Mouse (Mus musculus) right cerebral cortex, postnatal 4 days (tissue): Measurements from ENCODE around the gene Ice2.

Source experiments
- DNase-seq: peaks from one replicate; pipeline ENCODE4 v3.0.0-alpha.2; 2022

The Ice2 gene

GRCm38 (mm10) chr9:69464109-69464756, 66.5 kb downstream of the Ice2 start:
- no peak for DNase-seq

GRCm38 (mm10) chr9:69466098-69466497, 68.4 kb downstream of the Ice2 start:
- DNase-seq, result no peak

GRCm38 (mm10) chr9:69467310-69467939, 69.7 kb downstream of the Ice2 start:
- no peak for DNase-seq

- no peak for DNase-seq
Observed at GRCm38 (mm10) chr9:69468991-69469390, 71.3 kb downstream of the Ice2 start.

- no peak for DNase-seq
Observed at GRCm38 (mm10) chr9:69470362-69470761, 72.7 kb downstream of the Ice2 start.

GRCm38 (mm10) chr9:69470921-69471320, 73.2 kb downstream of the Ice2 start:
- DNase-seq, result no peak

- no peak for DNase-seq
Observed at GRCm38 (mm10) chr9:69472724-69473123, 75.0 kb downstream of the Ice2 start.

GRCm38 (mm10) chr9:69475873-69476272, 78.2 kb downstream of the Ice2 start:
- no peak for DNase-seq

- DNase-seq, result no peak
Observed at GRCm38 (mm10) chr9:69477195-69477823, 79.6 kb downstream of the Ice2 start.

GRCm38 (mm10) chr9:69477824-69478222, 80.1 kb downstream of the Ice2 start:
- no peak for DNase-seq

GRCm38 (mm10) chr9:69480344-69480743, 82.6 kb downstream of the Ice2 start:
- DNase-seq, result peak; percentile 89
